Mouse (Mus musculus) kidney, adult 10 weeks (tissue): ENCODE results near the gene Gm12789. TPM values are rescaled to one million over a fixed set of nuclear protein-coding genes. Genes with fewer than 3 reads are reported as not detected.

Experiments used
- polyA plus RNA-seq: library from polyadenylated mRNA; stranded (reverse); fragments of 350-450 nt; fragmentation: Illumina TruSeq; extraction: RNeasy Lipid Tissue Mini Kit (QIAGEN cat#74804); gene quantifications from one replicate; pipeline ENCODE4 v1.2.3, GENCODE M21; 2014; ENCODE audit warnings: low read depth, low replicate concordance

Gene Gm12789
- polyA plus RNA-seq: not detected

DNA sequence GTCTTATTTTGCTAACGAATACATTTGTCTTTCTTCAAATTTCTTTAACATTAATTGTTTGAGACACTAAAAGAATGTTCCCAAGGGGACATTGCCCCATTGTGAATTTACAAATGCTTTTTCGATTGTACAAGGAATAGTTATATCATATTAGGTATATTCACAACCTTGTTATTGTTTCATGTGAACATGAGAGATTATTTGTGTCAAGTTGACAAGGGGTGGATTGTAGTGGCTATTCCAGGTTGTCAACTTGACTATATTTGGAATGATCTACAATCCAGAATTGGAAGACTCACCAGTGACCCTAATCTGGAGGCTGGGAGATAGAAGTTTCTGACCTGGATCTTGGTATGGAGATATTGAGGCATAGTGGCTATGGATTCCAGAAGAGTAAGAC is at the start of gene Gm12789:
TSS of gene Gm12789 (plus strand) at position 301 of the 400 bp plus-strand sequence.

GRCm38 (mm10) chr4:101940107-101940506 is 46.3 kb upstream of the Gm12789 start, which contains the start of gene Gm12794:
TSS of gene Gm12794 (plus strand) at chr4:101940407.

DNA sequence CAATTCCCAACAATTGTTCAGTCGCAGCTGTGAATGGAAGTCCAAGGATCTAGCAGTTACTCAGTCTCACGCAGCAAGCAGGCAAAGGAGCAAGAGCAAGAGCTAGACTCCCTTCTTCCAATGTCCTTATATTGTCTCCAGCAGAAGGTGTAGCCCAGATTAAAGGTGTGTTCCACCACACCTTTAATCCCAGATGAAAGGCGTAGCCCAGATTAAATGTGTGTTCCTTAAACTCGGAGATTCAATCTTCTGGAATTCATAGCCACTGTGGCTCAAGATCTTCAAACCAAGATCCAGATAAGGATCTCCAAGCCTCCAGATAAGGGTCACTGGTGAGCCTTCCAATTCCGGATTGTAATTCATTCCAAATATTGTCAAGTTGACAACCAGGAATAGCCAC is 5.5 kb upstream of the Gm12789 start, which contains the start of gene Gm12790:
TSS of gene Gm12790 (minus strand) at position 101 of the 400 bp plus-strand sequence.

Other genes starting within 250 kb of the Gm12789 start
- not detected for gene B020004J07Rik, start 142.6 kb upstream of the Gm12789 start, polyA plus RNA-seq
- not detected for gene C130073F10Rik, start 92.8 kb upstream of the Gm12789 start, polyA plus RNA-seq
- gene Gm12800, start 77.5 kb upstream of the Gm12789 start, polyA plus RNA-seq: not detected
- not detected for gene Gm12794, start 46.2 kb upstream of the Gm12789 start, polyA plus RNA-seq
- gene Gm12790, start 5.6 kb upstream of the Gm12789 start, polyA plus RNA-seq: not detected
- gene Pde4b, start 100.9 kb downstream of the Gm12789 start, polyA plus RNA-seq: 17.4 TPM